Mouse (Mus musculus) cortical plate, adult 2 months (tissue): ENCODE data around the gene Insr.

Source experiments
- CTCF ChIP-seq: fragments of 200-500 bp; IDR thresholded peaks from 2 replicates; pipeline ENCODE4 v1.5.1; 2011; ENCODE audit warnings: mild to moderate bottlenecking, control low read depth, low read length; ENCODE audit not compliant: insufficient read depth; ENCODE audit errors: extremely low read depth
- POLR2A ChIP-seq: fragments of 200-500 bp; IDR thresholded peaks from 2 replicates; pipeline ENCODE4 v1.6.1; 2011; ENCODE audit warnings: mild to moderate bottlenecking, low read length, control low read depth; ENCODE audit not compliant: insufficient read depth; ENCODE audit errors: extremely low read depth

DNA sequence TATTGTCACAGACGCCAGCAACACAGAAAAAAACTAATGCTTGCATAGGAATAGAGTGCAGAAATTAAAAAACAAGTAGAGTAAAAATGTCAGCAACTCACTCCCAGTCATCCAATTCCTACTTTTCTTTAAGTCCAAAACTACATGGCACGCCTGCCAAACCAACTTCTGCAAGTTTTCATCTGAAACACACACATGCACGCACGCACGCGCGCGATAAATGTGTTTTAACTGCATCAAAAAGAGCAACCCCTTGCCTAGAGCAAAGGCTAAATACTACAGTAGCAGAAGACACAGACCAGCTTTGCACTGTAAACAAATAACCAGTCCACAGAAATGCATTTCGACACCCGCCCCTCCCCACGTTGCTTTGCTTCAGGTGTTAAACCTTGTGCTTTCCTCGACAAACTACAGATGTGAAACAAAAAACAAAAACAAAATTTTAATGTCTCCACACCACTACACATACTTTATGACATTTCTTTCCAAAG lies 59.5 kb downstream of the Insr start:
- TF ChIP-seq CTCF (no peak), POLR2A (no peak)
